Mouse (Mus musculus): ENCODE data around the gene Cyp2f2.

The Cyp2f2 gene

DNA sequence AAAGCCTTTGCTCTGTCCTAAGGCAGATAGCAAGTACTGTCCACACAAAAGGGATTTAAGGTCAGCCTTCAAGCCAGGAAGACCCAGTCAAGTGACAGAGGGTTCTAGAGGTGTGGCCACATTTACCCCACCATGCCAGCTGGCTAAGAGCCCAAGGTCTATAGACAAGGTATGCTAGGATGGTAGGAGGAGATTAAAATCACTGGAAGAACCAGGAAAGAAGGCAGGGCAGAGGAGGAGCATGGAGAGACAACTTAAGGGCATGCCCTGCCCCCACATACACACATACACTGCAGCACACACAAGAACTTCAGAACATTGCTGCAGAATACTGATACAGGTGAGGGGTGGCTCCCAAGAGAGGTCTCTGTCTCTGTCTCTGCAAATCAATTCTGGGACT, at the start of gene Cyp2f2:
Gene Cyp2f2 (plus strand): TSS at position 234 of the 400 bp plus-strand sequence.
- in situ Hi-C loops (cut with MboI; ENCODE audit: low pct_unique_long_range_greater_than_20kb in 1 of 2, low sequenced_read_pairs in 2 of 2, unreplicated experiment in 1 of 2), result loop anchor here in 1 of 2 experiments (10.0 kb wide), 1 partner anchor 345 kb away; no protein-coding TSS in a partner anchor

DNA sequence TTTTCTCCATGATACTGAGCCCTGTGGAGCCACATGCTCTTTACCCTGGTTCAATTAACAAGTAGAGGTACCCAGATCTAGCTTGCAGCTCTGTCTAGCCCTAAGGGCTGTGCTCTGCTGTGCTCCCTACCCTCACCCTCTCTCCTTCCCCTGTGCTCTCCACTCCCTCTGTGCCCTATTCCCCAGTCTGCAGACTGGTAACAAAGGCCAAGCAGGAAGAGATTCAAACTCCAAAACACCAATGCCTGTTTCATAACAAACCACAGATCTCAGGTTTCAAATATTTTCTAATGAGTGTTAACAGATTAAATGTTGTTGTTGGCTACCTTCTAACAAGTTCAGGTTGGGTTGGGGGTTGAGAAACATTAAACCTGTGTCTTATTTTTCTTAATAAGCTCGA, 41.1 kb upstream of the Cyp2f2 start:
- in situ Hi-C loops (cut with MboI; ENCODE audit: low pct_unique_long_range_greater_than_20kb in 1 of 2, low sequenced_read_pairs in 2 of 2, unreplicated experiment in 1 of 2), result no loop called here

DNA sequence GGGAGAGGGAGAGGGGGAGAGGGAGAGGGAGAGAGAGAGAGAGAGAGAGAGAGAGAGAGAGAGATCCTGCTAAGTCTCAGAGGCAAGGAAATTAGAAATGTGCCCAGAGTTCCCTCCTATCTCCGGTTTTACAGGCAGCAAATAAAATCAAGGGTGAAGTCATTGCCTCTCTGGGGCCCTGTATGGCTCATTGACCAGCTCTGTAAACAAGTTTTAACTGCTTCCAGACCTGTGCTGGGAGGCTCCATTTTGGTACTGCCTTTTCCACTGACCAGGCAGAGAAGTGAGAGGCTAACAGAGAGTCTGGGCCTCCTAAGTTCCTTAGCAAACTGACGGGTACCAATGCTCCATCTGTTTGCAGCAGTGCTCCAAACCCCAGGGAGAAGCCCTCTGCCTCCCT, 38.1 kb upstream of the Cyp2f2 start:
- in situ Hi-C loops (cut with MboI; ENCODE audit: low pct_unique_long_range_greater_than_20kb in 1 of 2, low sequenced_read_pairs in 2 of 2, unreplicated experiment in 1 of 2), result no loop called here

DNA sequence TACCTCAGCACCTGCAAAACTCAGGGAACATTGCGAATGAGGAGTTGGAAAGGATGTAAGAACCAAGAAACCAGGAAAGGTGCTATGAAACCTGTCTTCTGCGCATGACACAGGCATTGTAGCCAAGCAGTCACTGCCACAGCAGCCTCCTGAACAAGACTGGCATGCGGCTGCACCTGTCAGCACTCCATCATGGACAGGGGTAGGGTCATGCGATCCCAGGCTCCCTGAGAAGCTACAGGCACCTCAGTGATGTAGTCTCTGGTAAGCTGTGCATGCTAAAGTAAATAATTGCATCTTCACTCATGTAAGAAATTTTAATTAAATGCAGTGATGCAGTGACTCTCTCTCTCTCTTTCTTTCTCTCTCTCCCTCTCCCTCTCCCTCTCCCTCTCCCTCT, 28.7 kb upstream of the Cyp2f2 start:
- in situ Hi-C loops (cut with MboI; ENCODE audit: low pct_unique_long_range_greater_than_20kb in 1 of 2, low sequenced_read_pairs in 2 of 2, unreplicated experiment in 1 of 2), result no loop called here

DNA sequence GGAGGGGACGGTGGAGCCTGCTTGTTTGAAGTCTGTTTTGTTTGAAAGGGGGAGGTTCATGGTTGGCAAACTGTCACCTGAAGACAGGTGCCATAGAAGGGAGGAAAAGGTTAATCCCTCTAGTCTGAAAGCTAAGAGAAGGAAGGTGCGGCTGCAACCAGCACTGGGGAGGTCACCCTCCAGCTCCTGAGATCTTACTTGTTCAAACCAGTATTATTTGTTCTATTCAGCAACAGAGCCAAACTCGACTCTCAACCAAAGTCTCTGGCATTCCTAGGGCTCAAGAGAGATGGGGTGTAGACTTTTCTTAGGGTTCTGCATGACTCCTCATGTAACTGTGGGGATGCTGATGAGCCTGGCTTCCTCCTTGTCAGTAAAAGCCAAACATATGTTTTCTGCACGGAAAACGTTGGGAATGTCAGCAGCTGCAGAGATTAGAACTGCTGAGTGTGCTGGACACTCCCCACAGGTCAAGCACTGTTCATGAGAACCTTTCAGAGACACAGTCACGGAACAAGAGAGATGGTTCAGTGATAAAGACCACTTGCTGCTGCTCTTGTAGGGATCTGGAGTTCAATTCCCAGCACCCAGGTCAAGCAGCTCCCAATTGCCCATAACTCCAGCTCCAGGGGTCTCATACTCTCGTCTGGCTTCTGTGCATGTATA, 27.5 kb upstream of the Cyp2f2 start:
- in situ Hi-C loops (cut with MboI; ENCODE audit: low pct_unique_long_range_greater_than_20kb in 1 of 2, low sequenced_read_pairs in 2 of 2, unreplicated experiment in 1 of 2), result no loop called here

DNA sequence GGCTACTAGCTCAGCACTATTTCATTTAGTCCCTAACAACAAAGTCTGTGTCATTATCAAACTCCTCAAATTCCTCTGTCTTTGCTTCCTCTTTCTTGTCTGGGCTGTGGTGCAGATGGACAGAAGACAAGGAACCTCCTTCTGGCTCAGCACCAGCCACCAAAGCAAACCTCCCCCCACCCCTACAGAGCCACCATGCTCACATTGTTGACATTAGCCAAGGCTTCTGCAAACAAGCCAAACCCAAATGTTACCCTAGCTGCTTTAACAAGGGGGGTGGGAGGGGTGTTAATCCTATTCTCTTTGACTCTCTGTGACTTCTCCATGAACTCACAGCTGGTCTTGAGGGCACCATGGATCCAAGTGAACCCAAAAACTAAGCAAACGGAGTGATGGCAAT, 26.8 kb upstream of the Cyp2f2 start:
- in situ Hi-C loops (cut with MboI; ENCODE audit: low pct_unique_long_range_greater_than_20kb in 1 of 2, low sequenced_read_pairs in 2 of 2, unreplicated experiment in 1 of 2), result no loop called here

DNA sequence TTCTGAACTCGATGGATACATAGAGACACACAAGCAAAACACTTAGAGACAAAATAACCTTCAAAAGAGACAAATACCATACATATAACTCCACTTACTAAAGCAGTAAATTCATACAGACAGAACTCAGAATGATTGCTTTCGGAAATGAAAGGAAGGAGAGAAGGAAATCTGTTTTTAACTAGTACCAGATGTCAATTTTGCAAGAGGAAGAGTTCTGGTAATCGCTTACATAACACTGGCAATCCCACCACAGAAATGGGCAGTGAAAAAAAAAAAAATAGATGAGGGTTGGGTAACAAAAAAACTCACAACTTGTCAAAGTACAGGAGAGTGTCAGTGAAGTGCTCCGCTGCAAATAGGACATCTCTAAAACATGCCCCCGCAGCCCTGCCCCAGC, 14.8 kb upstream of the Cyp2f2 start:
- in situ Hi-C loops (cut with MboI; ENCODE audit: low pct_unique_long_range_greater_than_20kb in 1 of 2, low sequenced_read_pairs in 2 of 2, unreplicated experiment in 1 of 2), result no loop called here

DNA sequence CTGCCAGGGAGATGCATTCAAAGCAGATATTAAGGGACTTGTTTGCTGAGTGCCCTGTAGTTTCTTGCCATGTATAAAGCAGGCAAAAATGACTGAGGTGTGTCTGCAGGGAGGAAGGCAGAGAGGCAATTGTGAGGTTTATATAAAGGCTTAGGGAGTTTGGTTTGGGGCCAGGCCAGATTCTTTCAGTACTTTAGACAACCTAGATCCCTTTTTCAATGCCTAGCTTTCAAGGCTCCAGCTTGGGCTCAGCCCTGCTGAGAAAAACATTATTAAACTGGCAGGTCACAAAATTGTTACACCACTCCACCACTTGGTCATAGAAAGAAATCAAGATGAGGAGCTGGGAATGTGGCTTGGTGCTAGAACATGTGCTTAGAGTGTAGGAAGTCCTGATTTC, 9.4 kb upstream of the Cyp2f2 start:
- in situ Hi-C loops (cut with MboI; ENCODE audit: low pct_unique_long_range_greater_than_20kb in 1 of 2, low sequenced_read_pairs in 2 of 2, unreplicated experiment in 1 of 2), result no loop called here

DNA sequence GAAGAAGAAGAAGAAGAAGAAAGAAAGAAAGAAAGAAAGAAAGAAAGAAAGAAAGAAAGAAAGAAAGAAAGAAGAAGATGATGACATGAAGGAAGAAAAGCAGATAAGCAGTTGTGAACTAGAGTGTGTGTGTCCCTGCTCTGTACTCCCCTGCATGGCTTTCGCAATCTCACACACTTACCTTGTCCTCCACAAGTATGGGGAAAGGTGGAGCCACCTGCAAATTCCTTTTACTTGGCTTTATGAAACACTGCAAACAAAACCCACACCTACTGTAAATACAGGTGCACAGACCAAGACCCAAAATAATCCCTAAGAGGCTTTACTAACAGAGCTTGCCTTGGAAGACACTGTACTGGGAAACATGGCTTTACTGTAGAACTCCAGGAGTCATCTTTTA, 8.7 kb upstream of the Cyp2f2 start:
- in situ Hi-C loops (cut with MboI; ENCODE audit: low pct_unique_long_range_greater_than_20kb in 1 of 2, low sequenced_read_pairs in 2 of 2, unreplicated experiment in 1 of 2), result no loop called here

DNA sequence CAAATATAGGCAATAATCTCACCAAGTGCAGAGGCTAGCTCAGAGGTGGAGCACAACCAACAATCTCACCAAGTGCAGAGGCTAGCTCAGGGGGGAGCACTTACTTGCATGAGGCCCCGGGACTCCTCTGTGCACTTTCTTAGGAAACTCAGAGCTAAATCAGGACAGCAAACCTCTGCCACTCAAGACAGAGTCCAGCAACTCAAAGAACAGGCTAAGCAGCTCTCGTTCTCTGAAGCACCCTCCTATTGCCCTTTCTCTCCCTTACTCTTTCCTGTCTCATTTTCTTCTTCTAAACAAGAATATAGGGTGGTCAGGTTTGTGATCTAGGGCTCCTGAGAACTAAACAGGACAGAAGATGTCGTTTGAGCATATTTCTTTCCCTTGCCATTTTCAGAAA, 7.7 kb upstream of the Cyp2f2 start:
- in situ Hi-C loops (cut with MboI; ENCODE audit: low pct_unique_long_range_greater_than_20kb in 1 of 2, low sequenced_read_pairs in 2 of 2, unreplicated experiment in 1 of 2), result no loop called here

DNA sequence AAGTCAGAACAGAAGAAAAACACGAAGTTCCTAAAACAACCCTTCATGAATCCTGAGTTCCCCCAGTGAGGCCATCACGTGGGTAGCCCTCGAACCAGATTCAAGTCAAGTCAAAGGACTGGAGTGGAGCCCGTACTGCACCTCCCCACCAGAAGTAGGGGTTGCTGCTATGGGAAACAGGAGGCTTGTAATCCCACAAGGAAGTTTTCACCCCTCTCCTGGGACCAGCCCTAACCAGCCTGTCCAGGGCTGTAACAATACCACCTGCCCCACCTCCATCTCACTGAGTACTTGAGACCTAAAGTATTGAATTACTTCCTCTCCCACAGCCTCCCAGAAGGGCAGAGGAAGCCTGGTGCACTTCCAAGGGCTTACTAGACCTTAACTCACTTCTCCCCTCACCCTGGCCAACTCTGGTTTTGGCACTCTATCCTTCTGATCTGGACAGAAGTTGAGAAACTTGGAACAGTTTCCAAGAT, 1.6 kb upstream of the Cyp2f2 start:
- in situ Hi-C loops (cut with MboI; ENCODE audit: low pct_unique_long_range_greater_than_20kb in 1 of 2, low sequenced_read_pairs in 2 of 2, unreplicated experiment in 1 of 2), result no loop called here

DNA sequence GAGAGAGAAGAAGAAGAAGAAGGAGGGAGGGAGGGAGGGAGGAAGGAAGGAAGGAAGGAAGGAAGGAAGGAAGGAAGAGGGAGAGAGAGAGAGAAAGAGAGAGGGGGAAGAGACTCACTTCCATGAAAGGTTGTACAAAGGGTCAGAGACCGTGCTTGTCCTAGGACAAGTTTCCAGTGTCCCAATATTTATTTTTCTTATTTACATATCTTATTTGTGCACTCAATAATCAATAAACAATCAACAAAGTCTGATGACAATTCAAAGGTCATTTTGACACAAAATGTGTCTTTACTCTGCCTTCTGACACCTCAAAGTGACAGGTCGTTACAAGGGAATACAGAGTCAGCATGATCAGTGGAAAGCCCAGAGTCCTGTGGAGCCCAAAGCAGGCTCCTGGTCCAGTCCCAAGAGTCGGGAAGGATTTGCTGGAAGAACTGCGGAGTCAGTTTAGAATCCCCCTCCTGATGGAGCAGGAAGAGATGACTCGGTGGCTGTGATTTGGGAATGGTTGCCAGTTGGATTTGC, 4.7 kb downstream of the Cyp2f2 start:
- in situ Hi-C loops (cut with MboI; ENCODE audit: low pct_unique_long_range_greater_than_20kb in 1 of 2, low sequenced_read_pairs in 2 of 2, unreplicated experiment in 1 of 2), result loop anchor here in 1 of 2 experiments (10.0 kb wide), 1 partner anchor 350 kb away; no protein-coding TSS in a partner anchor

DNA sequence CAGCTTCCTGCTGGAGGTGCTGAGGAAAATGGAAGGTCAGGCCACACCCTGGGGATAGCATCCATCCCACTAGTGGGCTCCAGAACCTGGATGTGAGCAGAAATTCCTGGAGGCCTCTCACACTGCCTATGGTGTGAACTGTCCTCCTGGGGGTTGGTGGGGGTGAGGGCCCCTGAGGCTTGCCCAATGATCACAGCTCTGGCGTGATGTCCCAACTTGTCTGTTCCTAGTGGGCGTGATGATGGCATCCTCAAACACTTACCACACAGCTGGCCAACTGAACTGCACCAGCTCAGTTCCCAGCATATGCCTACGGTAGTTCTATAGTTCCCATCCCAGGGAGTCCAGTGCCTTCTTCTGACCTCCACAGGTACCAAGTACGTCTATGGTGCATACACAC, 5.3 kb downstream of the Cyp2f2 start:
- in situ Hi-C loops (cut with MboI; ENCODE audit: low pct_unique_long_range_greater_than_20kb in 1 of 2, low sequenced_read_pairs in 2 of 2, unreplicated experiment in 1 of 2), result loop anchor here in 1 of 2 experiments (10.0 kb wide), 1 partner anchor 350 kb away; no protein-coding TSS in a partner anchor

DNA sequence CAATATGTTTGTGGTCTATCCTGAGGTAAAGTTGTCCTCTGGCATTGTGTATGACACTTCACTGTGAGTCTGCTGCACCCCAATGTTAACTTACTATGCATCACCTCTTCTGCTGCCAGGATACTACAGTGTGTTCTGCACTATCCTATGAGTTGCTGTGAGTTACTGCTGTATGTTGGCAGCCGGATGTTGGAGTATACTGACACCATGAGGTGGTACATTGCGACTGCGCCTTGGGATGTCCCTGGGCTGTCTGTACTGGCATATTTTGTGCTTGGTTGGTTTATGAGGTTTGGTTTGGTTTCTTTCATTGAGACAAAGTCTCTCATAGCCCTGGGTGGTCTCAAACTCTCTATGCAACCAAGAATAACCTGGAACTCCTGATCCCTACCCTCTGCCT, 8.5 kb downstream of the Cyp2f2 start:
- in situ Hi-C loops (cut with MboI; ENCODE audit: low pct_unique_long_range_greater_than_20kb in 1 of 2, low sequenced_read_pairs in 2 of 2, unreplicated experiment in 1 of 2), result loop anchor here in 1 of 2 experiments (10.0 kb wide), 1 partner anchor 353 kb away; no protein-coding TSS in a partner anchor

DNA sequence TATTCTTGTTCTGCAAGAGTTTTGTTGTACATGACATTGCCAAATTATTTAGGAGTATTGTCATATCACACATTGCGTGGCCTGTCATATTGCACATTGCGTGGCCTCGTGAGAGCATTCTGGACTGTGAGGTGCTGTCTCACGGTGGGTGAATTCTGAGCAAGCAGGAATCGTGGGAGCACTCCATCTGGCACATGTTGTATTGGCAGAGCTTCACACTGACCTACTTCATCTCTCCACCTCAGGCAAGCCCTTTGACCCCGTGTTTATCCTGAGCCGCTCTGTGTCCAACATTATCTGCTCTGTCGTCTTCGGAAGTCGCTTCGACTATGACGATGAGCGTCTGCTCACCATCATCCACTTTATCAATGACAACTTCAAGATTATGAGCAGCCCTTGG, 9.2 kb downstream of the Cyp2f2 start:
- in situ Hi-C loops (cut with MboI; ENCODE audit: low pct_unique_long_range_greater_than_20kb in 1 of 2, low sequenced_read_pairs in 2 of 2, unreplicated experiment in 1 of 2), result loop anchor here in 1 of 2 experiments (10.0 kb wide), 1 partner anchor 354 kb away; no protein-coding TSS in a partner anchor

DNA sequence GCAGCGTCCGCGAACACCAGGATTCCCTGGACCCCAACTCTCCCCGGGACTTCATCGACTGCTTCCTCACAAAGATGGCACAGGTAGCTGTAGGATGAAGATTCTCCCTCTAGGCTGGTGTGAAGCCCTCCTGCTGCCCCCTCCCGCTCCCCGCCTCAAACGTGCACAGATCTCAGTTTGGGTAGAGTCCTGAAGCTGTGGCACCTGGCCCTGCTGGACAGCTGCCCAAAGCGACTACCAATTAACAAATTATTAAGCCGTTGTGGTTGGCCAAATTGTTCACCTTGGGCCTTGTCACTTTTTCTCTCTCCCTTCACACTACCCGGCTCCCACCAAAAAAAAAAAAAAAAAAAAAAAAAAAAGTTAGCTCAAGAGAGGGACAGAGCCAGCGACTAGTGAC, 10.1 kb downstream of the Cyp2f2 start:
- in situ Hi-C loops (cut with MboI; ENCODE audit: low pct_unique_long_range_greater_than_20kb in 1 of 2, low sequenced_read_pairs in 2 of 2, unreplicated experiment in 1 of 2), result loop anchor here (10.0 kb wide), 1 partner anchor 355 kb away; no protein-coding TSS in a partner anchor

DNA sequence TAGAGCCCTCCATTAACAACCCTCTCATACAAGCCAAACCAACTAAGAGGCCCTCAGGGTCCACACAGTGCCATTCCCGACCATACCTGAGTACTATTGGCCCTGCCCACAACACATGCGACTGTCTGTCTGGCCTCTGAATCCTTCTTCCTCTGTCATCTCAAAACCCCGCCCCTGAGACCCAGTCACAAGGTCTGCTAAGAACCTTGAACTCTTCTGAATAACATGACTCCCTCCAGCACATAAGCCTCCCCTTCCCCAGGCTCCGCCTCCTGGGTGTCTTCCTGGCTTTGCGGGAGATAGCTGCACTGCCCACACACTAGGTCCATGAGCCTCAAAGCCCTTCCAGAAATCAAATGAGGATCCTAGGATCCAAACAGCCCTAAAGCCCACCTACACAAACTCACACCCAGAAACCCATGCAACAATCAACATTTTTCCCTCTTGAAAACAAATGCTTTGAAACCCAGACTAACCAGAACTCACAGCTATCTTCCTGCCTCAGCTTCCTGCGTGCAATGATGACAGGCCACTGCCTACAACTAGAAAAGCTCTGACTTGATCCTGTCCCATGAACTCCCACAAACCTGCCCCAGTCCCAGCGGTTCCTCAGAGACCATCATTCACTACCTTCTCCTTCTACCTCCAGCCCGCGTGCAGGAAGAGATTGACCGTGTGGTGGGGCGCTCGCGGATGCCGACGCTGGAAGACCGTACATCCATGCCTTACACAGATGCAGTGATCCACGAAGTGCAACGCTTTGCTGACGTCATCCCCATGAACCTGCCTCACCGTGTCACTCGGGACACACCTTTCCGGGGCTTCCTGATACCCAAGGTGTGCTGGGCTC, 11.0 kb downstream of the Cyp2f2 start:
- in situ Hi-C loops (cut with MboI; ENCODE audit: low pct_unique_long_range_greater_than_20kb in 1 of 2, low sequenced_read_pairs in 2 of 2, unreplicated experiment in 1 of 2), result loop anchor here in 1 of 2 experiments (10.0 kb wide), 1 partner anchor 356 kb away; no protein-coding TSS in a partner anchor

DNA sequence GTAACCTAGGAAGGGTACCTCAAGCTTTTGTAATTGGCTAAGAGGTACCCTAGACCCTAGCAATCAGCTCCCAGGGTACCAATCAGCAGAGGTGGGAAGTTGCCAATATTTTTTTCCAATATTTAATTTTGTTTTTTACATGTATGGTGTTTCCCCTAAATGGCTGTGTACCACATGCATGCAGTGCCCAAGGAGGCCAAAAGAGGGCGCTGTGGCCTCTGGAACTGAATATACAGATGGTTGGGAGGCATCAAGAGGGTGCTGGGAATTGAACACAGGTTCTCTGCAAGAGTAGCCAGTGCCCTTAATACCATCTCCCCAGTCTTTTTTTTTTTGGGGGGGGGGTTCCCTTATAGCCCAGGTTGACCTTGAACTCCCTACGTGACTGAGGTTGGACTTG, 11.7 kb downstream of the Cyp2f2 start:
- in situ Hi-C loops (cut with MboI; ENCODE audit: low pct_unique_long_range_greater_than_20kb in 1 of 2, low sequenced_read_pairs in 2 of 2, unreplicated experiment in 1 of 2), result loop anchor here in 1 of 2 experiments (10.0 kb wide), 1 partner anchor 357 kb away; no protein-coding TSS in a partner anchor

DNA sequence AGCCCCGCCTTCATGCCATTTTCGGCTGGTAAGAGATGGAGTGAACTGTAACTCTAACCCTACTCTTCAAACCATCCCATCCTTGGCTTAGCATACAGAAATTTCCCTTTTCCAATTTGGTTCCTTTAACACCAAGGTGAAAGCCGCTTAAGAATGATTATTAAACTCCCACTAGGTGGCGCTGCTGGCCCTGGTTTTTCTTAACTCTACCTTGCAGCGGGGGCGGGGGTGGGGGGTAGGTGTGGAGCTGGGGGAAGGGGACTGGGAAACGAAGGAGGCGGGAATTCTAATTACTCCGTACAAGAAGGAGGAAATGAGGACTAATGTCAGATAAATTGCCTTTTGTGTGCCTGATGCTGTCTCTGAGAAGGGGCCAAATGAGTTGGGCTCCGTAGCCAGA, 12.9 kb downstream of the Cyp2f2 start:
- in situ Hi-C loops (cut with MboI; ENCODE audit: low pct_unique_long_range_greater_than_20kb in 1 of 2, low sequenced_read_pairs in 2 of 2, unreplicated experiment in 1 of 2), result loop anchor here in 1 of 2 experiments (10.0 kb wide), 1 partner anchor 358 kb away; no protein-coding TSS in a partner anchor

All from mouse embryonic stem cell (cell line).